Mouse (Mus musculus) gastrocnemius, postnatal 14 days (tissue): ENCODE measurements around the gene Snap29. TPM values are rescaled to one million over a fixed set of nuclear protein-coding genes. Genes with fewer than 3 reads are reported as not detected.

Experiments
- DNase-seq: peaks from one replicate; pipeline ENCODE4 v3.0.0; 2021; ENCODE audit warnings: mixed read lengths
- intact Hi-C: fragments of 180-260 bp; cut with DNase I; formaldehyde crosslinking; loops from one replicate; pipeline ENCODE4 v1.15.1; 2025; ENCODE audit warnings: low total_unique reads
- total RNA-seq, 2 experiments: library from RNA; stranded (reverse); gene quantifications; 2 replicates each; pipeline ENCODE4 v1.2.3; 2021

Gene Snap29
- total RNA-seq, 2 experiments from 2014 or later = 12.1 to 12.7 TPM

GRCm38 (mm10) chr16:17466875-17467663 is 61.3 kb downstream of the Snap29 start:
- DNase-seq = no peak
- intact Hi-C loops = no loop called here

- DNase-seq = no peak
- intact Hi-C loops = no loop called here
Measured at GRCm38 (mm10) chr16:17472498-17472897, 66.7 kb downstream of the Snap29 start.

DNA sequence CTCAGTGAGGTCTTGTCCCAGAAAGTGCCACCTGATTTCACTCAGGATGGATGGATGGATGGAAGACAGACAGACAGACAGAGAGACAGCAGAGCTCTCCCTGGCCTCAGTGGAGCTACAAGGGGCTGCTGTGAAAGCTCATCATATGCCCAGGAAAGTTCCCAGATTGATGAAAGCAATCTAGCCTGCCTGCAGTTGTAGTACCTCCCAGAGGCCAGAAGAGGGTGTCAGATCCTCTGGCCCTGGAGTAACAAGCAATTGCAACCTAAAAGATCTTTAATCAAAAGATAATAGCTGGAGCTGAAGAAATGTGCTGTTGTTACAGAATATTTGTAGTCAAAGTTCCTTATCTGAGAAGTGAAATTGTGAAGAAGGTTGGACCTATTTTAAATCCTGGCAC is 68.3 kb downstream of the Snap29 start:
- intact Hi-C loops = no loop called here
- no peak for DNase-seq

DNA sequence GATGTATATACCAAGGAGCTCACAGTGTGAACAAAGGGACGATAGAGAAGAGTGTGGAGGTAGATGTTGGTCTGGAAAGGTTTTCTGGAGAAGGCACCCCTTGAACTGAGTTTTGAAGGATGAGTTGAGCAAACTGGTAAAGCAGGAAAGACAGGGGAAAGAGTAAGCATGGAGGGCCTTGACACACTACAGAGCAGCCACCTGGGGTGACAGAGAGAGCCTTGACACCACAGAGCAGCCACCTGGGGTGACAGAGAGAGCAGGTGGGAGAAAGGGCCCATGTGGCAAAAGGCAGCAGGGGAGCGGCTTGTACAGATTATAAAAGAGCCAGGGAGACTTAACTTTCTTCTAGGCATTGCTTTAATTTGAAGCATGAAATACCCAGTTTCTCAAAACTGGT is 69.0 kb downstream of the Snap29 start:
- no peak for DNase-seq
- intact Hi-C loops = no loop called here

GRCm38 (mm10) chr16:17475326-17475725 is 69.5 kb downstream of the Snap29 start:
- no peak for DNase-seq
- intact Hi-C loops = no loop called here

DNA sequence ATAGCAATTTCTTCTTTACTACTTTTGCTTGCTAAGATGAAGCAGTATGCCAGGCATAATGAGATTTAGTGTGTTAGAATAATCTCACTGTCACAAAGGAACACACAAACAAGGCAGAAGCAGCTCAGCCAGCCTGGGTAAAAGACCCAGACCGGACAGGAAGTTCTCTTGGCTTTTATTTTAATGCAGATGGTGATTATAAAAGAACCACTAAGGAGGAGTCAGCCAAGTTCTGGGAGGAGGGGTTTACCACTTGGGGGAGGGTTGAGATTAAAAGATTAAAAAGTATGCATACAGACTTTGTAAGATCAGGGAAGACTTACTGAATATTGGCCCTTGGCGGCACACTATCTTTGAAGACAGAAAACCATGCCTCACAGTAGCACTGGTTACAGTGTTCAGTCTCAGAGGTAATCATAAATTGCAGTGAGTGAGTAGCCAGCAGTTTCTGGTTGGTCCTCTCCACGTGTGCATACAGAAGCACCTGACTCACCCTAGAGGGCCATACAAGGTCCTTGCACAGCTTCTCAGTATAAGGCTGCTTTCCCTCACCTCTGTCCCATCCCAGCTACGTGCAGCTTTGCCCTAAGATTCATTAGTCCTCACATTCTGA is 72.7 kb downstream of the Snap29 start:
- no peak for DNase-seq
- intact Hi-C loops = no loop called here

Other genes starting within 250 kb of the Snap29 start
- gene Ube2l3, start 203.3 kb upstream of the Snap29 start, total RNA-seq = 100 to 1,000 TPM; 144 TPM
- under 1 TPM in 1 of 2 experiments, not detected in 1; 0.10 TPM for gene Rimbp3, start 197.4 kb upstream of the Snap29 start, total RNA-seq
- gene Hic2, start 172.4 kb upstream of the Snap29 start, total RNA-seq = 1 to 10 TPM; 1.1 to 1.2 TPM
- gene Tmem191c, start 129.9 kb upstream of the Snap29 start, total RNA-seq = 1 to 10 TPM in 1 of 2 experiments, under 1 TPM in 1; 0.96 to 1.2 TPM
- under 1 TPM; 0.29 to 0.72 TPM for gene Serpind1, start 74.6 kb upstream of the Snap29 start, total RNA-seq
- 10 to 100 TPM; 16.0 to 16.6 TPM for gene Pi4ka, start 328 bp downstream of the Snap29 start, total RNA-seq
- 10 to 100 TPM; 21.0 to 21.2 TPM for gene Crkl, start 46.0 kb downstream of the Snap29 start, total RNA-seq
- under 1 TPM in 1 of 2 experiments, not detected in 1; 0.13 TPM for gene Aifm3, start 83.6 kb downstream of the Snap29 start, total RNA-seq
- 10 to 100 TPM; 19.0 to 22.0 TPM for gene Lztr1, start 102.7 kb downstream of the Snap29 start, total RNA-seq
- 10 to 100 TPM; 10.6 to 12.5 TPM for gene Thap7, start 125.2 kb downstream of the Snap29 start, total RNA-seq
- 1 to 10 TPM; 1.5 to 1.6 TPM for gene Lrrc74b, start 155.3 kb downstream of the Snap29 start, total RNA-seq
- 1 to 10 TPM; 6.5 to 7.0 TPM for gene P2rx6, start 155.9 kb downstream of the Snap29 start, total RNA-seq
- gene Slc7a4, start 177.2 kb downstream of the Snap29 start, total RNA-seq = 1 to 10 TPM in 1 of 2 experiments, under 1 TPM in 1; 0.97 to 1.3 TPM
- 1 to 10 TPM; 8.4 to 9.1 TPM for gene Smpd4, start 213.4 kb downstream of the Snap29 start, total RNA-seq
- 1 to 10 TPM in 1 of 2 experiments, under 1 TPM in 1; 0.82 to 1.5 TPM for gene Ccdc74a, start 240.5 kb downstream of the Snap29 start, total RNA-seq